Mouse (Mus musculus) hindbrain, postnatal 0 days (tissue): ENCODE measurements around the gene Gm17349. TPM values are rescaled to one million over a fixed set of nuclear protein-coding genes. Genes with fewer than 3 reads are reported as not detected.

ENCODE experiments used
- ATAC-seq: fragments of 200-750 bp; cut with Nextera tagmentation; 2 replicates; pipeline ENCODE4 v1.8.0; 2017; ENCODE audit warnings: mild to moderate bottlenecking, moderate TSS enrichment, moderate library complexity
- DNase-seq: peaks from one replicate; pipeline ENCODE4 v3.0.0-alpha.2; 2015; ENCODE audit warnings: low spot score
- H3K27ac ChIP-seq: fragments of 300-500 bp; sonication (generic); 2 replicates; pipeline ENCODE4 v1.5.1; 2014; ENCODE audit warnings: mild to moderate bottlenecking
- H3K27me3 ChIP-seq: fragments of 300-500 bp; sonication (generic); 2 replicates; pipeline ENCODE4 v1.6.1; 2014; ENCODE audit warnings: low read length, mixed read lengths; ENCODE audit not compliant: insufficient read depth
- H3K36me3 ChIP-seq: fragments of 300-500 bp; sonication (generic); 2 replicates; pipeline ENCODE4 v1.6.1; 2014; ENCODE audit warnings: low read length, mixed read lengths; ENCODE audit not compliant: insufficient read depth
- H3K4me1 ChIP-seq: fragments of 300-500 bp; sonication (generic); 2 replicates; pipeline ENCODE4 v1.6.1; 2014; ENCODE audit warnings: antibody characterized with exemption, low read length, mixed read lengths; ENCODE audit not compliant: insufficient read depth
- H3K4me2 ChIP-seq: fragments of 300-500 bp; sonication (generic); 2 replicates; pipeline ENCODE4 v1.6.1; 2014; ENCODE audit warnings: low read depth, mild to moderate bottlenecking, low read length, moderate library complexity, mixed read lengths
- H3K4me3 ChIP-seq: fragments of 300-500 bp; sonication (generic); 2 replicates; pipeline ENCODE4 v1.5.1; 2014; ENCODE audit warnings: low read length
- H3K9ac ChIP-seq: fragments of 300-500 bp; sonication (generic); replicated peaks from 2 replicates; pipeline ENCODE4 v1.6.1; 2014; ENCODE audit warnings: mild to moderate bottlenecking, low read length, moderate library complexity, mixed read lengths
- H3K9me3 ChIP-seq: fragments of 300-500 bp; sonication (generic); 2 replicates; pipeline ENCODE4 v1.6.1; 2016; ENCODE audit warnings: low read length, mixed read lengths
- CTCF ChIP-seq: IDR thresholded peaks from 2 replicates; pipeline ENCODE4 v1.5.1; 2016; ENCODE audit warnings: antibody characterized with exemption, control low read depth, low read depth
- whole genome bisulfite sequencing: fragments of 180-500 bp; shearing (Covaris S2); extraction: QIAGEN DNeasy Blood & Tissue Kit; methylation state at CpG from one replicate; pipeline ENCODE4 v1.1.7; 2014; 5-methylcytosine and 5-hydroxymethylcytosine counted together
- polyA plus RNA-seq: library from polyadenylated mRNA; unstranded; fragments of >200 nt; fragmentation: Nextera tagmentation; extraction: Ambion mirVana; gene quantifications from 2 replicates; pipeline ENCODE4 v1.2.1, GENCODE M21; 2015
- total RNA-seq: library from RNA; depleted of rRNA; stranded (reverse); fragments of >200 nt; gene quantifications from 2 replicates; pipeline ENCODE4 v1.2.3, GENCODE M21; 2014; rRNA removed

Gm17349 gene
- total RNA-seq, result not detected in 2 replicates
- polyA plus RNA-seq, result not detected in 2 replicates

- Histone ChIP-seq H3K9ac (peak within 1 kb of the TSS; percentile 40), H3K27me3 (no peaks in the 10 kb centered on the region), H3K36me3 (peaks cover 38% of the 10 kb centered on the region), H3K27ac (peak within 1 kb of the TSS; percentile 33; the same call in 1 of the 2 replicates), H3K4me1 (peaks cover 14% of the 10 kb centered on the region; the same call in 1 of the 2 replicates), H3K4me2 (peak within 1 kb of the TSS; percentile 67), H3K9me3 (no peaks in the 10 kb centered on the region), H3K4me3 (peak within 1 kb of the TSS; percentile 28)
- TF ChIP-seq CTCF, result peak; percentile 83
- 52% methylated on average over 11 of the region's 11 CpGs for WGBS
- DNase-seq (peak; percentile 83), ATAC-seq (no peak)
These were observed at the start of gene Gm17349 for GRCm38 (mm10) chr15:99705440-99706048. Gene Gm17349, minus strand, starts transcription at chr15:99705490.

GRCm38 (mm10) chr15:99754204-99754603 lies 48.9 kb upstream of the Gm17349 start:
- Histone ChIP-seq H3K4me2 (no peak overlapping the region), H3K4me1 (no peaks in the 10 kb centered on the region), H3K27ac (no peak overlapping the region), H3K27me3 (no peaks in the 10 kb centered on the region), H3K9me3 (no peaks in the 10 kb centered on the region), H3K4me3 (no peak overlapping the region), H3K9ac (no peak overlapping the region), H3K36me3 (no peaks in the 10 kb centered on the region)
- DNase-seq (no peak), ATAC-seq (no peak)
- 65% methylated on average over 3 of the region's 3 CpGs for WGBS
- no peak for TF ChIP-seq CTCF

GRCm38 (mm10) chr15:99740229-99740628 lies 34.9 kb upstream of the Gm17349 start:
- Histone ChIP-seq H3K4me3 (no peak overlapping the region), H3K9ac (no peak overlapping the region), H3K9me3 (no peaks in the 10 kb centered on the region), H3K4me2 (no peak overlapping the region), H3K36me3 (peaks cover 68% of the 10 kb centered on the region), H3K4me1 (no peaks in the 10 kb centered on the region), H3K27ac (no peak overlapping the region), H3K27me3 (no peaks in the 10 kb centered on the region)
- ATAC-seq (no peak), DNase-seq (no peak)
- TF ChIP-seq CTCF, result no peak
- WGBS, result 89% methylated on average over 4 of the region's 4 CpGs

- DNase-seq (no peak), ATAC-seq (no peak)
- Histone ChIP-seq H3K9ac (no peak overlapping the region), H3K27ac (no peak overlapping the region), H3K4me2 (no peak overlapping the region), H3K36me3 (peaks cover 57% of the 10 kb centered on the region), H3K9me3 (no peaks in the 10 kb centered on the region), H3K4me3 (no peak overlapping the region), H3K4me1 (no peaks in the 10 kb centered on the region), H3K27me3 (no peaks in the 10 kb centered on the region)
- WGBS, result 89% methylated on average over 11 of the region's 11 CpGs
- no peak for TF ChIP-seq CTCF
These were observed 31.4 kb upstream of the Gm17349 start for GRCm38 (mm10) chr15:99736675-99737074.

GRCm38 (mm10) chr15:99735631-99736030 lies 30.3 kb upstream of the Gm17349 start:
- DNase-seq (no peak), ATAC-seq (no peak)
- TF ChIP-seq CTCF, result no peak
- Histone ChIP-seq H3K27me3 (no peaks in the 10 kb centered on the region), H3K9me3 (no peaks in the 10 kb centered on the region), H3K4me2 (no peak overlapping the region), H3K4me1 (no peaks in the 10 kb centered on the region), H3K9ac (no peak overlapping the region), H3K4me3 (no peak overlapping the region), H3K27ac (no peak overlapping the region), H3K36me3 (peaks cover 49% of the 10 kb centered on the region)
- 90% methylated on average over 2 of the region's 2 CpGs for WGBS

- no peak for ATAC-seq
- Histone ChIP-seq H3K36me3 (peaks cover 28% of the 10 kb centered on the region), H3K4me2 (no peak overlapping the region), H3K9ac (no peak overlapping the region), H3K4me3 (no peak overlapping the region), H3K27me3 (no peaks in the 10 kb centered on the region), H3K9me3 (no peaks in the 10 kb centered on the region), H3K27ac (no peak overlapping the region), H3K4me1 (no peaks in the 10 kb centered on the region)
- no peak for DNase-seq
- TF ChIP-seq CTCF, result no peak
- WGBS, result 95% methylated on average over 5 of the region's 5 CpGs
These were observed 27.9 kb upstream of the Gm17349 start for GRCm38 (mm10) chr15:99733186-99733585.

GRCm38 (mm10) chr15:99731678-99732077 lies 26.4 kb upstream of the Gm17349 start:
- H3K9ac ChIP-seq, result no peak overlapping the region
- DNase-seq (no peak), ATAC-seq (no peak)
- no peak overlapping the region for H3K4me3 ChIP-seq
- H3K27ac ChIP-seq, result no peak overlapping the region
- no peaks in the 10 kb centered on the region for H3K9me3 ChIP-seq
- no peak for TF ChIP-seq CTCF
- WGBS, result 93% methylated on average over 3 of the region's 3 CpGs
- no peaks in the 10 kb centered on the region for H3K27me3 ChIP-seq
- H3K4me1 ChIP-seq, result peaks cover under 1% of the 10 kb centered on the region; the same call in 1 of the 2 replicates
- no peak overlapping the region for H3K4me2 ChIP-seq
- H3K36me3 ChIP-seq, result peaks cover 23% of the 10 kb centered on the region
